Mouse (Mus musculus) gastrocnemius, postnatal 14 days (tissue): ENCODE measurements around the gene Ankrd7. TPM values are rescaled to one million over a fixed set of nuclear protein-coding genes. Genes with fewer than 3 reads are reported as not detected.
"Not testable (repeated sequence)": the region's sequence is repeated elsewhere in the genome, so short reads cannot be mapped to it uniquely, and the experiment has no call there.

Source experiments
- DNase-seq: peaks from one replicate; pipeline ENCODE4 v3.0.0; 2021; ENCODE audit warnings: mixed read lengths
- intact Hi-C: fragments of 180-260 bp; cut with DNase I; formaldehyde crosslinking; loops from one replicate; pipeline ENCODE4 v1.15.1; 2025; ENCODE audit warnings: low total_unique reads
- long read RNA-seq, 2 experiments: library from polyadenylated mRNA; stranded (forward); transcript quantifications; one replicate each; pipeline ENCODE4 v2.0.0; 2021
- total RNA-seq, 2 experiments: library from RNA; stranded (reverse); gene quantifications; 2 replicates each; pipeline ENCODE4 v1.2.3; 2021

Ankrd7 gene
- total RNA-seq = not detected
- long read RNA-seq, experiment 1 = 0 reads
- long read RNA-seq, experiment 2 = 0 reads

- intact Hi-C loops = no loop called here
- DNase-seq = no peak
These were observed at the start of gene Ankrd7 for GRCm38 (mm10) chr6:18866018-18866417. TSS of gene Ankrd7 (plus strand) at chr6:18866318.

GRCm38 (mm10) chr6:18819343-18819742, 46.8 kb upstream of the Ankrd7 start:
- intact Hi-C loops = no loop called here
- peak; percentile 23 for DNase-seq

GRCm38 (mm10) chr6:18820246-18820645, 45.9 kb upstream of the Ankrd7 start:
- intact Hi-C loops = loop anchor here (5.0 kb wide), 1 partner anchor 418 kb away; no protein-coding TSS in a partner anchor
- no peak for DNase-seq

DNA sequence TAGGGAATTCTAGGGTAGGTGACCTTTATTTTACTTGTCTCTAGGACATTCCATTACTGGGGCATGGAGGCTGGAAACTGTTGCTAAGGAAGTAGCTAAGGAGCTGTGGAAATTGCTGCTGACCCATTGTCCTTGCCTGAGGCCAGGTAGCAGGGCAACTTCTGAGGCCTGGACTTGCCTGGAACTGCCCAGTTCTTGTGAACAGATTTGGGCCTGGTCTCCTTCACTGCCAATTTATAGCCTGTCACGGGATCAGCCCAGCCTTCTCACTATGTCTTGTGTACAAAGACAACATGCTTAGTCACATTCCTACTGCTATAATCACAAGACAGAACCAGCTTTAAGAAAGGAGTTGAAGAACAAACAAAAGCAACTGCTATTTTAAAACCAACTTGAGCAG, 43.3 kb upstream of the Ankrd7 start:
- intact Hi-C loops = loop anchor here (5.0 kb wide), 1 partner anchor 421 kb away; no protein-coding TSS in a partner anchor
- no peak for DNase-seq

DNA sequence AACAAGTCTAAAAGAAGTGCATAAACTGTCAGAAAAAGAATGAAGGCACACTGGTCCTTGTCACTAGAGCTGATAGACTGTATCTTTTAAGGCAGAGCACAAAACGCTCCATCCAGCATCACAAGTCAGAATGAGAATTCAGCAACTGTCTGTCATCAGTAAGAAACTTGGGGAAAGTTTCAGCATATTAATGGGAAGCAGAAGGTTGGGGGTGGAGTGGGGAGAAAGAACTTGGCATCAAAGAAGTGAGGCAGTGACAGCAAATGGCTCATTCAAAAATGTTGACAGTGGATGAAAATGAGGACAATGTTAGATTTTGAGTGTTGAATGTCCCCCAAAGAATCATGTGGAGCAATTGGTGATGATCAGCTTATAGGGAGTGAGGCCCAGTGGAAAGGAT, 33.2 kb upstream of the Ankrd7 start:
- intact Hi-C loops = no loop called here
- DNase-seq = no peak

DNA sequence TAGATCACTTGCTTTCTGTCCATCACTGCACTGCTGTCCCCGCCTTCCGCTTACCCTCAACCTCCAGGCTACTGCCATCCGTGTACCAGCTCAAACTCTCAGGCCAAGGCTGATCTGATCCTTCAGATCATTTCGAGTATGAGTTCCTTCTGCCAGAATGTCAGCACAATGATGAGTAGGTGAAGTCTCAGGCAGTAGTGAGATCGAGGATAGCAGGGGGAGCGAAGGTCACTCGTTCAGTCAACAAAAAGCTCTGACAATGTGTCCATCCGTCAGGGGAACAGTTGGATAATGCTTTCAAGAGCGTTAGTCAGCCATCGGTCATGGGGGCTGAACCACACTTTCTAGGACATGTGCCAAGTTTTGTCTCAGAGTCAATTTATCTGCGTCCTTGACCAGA, 21.6 kb upstream of the Ankrd7 start:
- DNase-seq, intact Hi-C loops: not testable (repeated sequence)

- intact Hi-C loops, DNase-seq: not testable (repeated sequence)
These were observed 20.5 kb upstream of the Ankrd7 start for GRCm38 (mm10) chr6:18845571-18845970.

DNA sequence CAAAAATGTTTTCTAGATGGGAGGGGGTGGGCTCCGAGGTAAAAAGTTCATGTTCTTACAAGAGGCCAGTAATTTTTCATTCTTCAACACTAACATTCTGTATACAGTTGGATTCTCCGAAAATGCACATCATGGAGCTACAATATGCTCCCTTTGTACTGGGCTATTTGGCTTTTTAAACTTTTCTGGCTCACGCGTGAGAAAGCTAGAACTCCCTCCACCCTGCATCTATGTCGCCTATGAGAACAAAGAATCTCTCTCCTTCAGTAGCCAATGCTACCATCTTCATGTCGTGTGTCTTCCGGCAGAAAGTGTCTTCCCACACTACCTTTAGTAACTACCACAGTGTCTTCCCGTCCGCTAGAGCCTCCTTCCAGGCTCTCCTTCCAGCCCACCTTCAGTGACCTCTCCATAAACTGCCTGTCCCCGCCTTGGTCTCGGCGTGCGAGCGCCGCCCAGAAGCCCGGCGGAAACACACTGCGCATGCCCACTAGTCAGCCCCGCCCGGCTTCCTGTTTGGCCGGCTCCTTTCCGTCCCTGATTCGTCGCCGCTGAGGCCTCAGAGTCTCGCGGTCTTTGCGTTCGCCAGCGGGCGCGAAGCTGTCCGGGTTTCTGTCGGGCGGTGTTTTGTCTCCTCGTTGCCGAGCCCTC, 17.9 kb upstream of the Ankrd7 start, which contains the start of gene Lsm8:
Lsm8 (plus strand) TSS at position 529 of the 651 bp plus-strand sequence.
- DNase-seq = peak; percentile 98
- intact Hi-C loops = no loop called here

DNA sequence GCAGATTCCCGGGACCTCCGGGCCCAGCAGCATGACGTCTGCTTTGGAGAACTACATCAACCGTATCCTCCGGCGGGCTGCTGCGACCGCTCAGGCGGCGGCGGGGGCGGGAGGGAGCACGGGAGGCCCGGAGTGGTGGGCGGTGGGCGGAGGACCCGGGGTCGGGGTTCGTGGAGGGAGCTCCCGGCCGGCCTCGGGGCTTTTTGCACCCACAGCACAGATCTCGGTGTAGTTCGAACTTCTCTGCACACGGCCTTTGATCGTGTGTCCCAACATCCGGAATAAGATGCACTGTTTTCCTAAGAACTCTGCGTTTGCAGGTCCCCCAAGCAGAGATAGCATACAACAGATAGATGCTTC, 17.4 kb upstream of the Ankrd7 start:
- DNase-seq = no peak
- intact Hi-C loops = no loop called here

DNA sequence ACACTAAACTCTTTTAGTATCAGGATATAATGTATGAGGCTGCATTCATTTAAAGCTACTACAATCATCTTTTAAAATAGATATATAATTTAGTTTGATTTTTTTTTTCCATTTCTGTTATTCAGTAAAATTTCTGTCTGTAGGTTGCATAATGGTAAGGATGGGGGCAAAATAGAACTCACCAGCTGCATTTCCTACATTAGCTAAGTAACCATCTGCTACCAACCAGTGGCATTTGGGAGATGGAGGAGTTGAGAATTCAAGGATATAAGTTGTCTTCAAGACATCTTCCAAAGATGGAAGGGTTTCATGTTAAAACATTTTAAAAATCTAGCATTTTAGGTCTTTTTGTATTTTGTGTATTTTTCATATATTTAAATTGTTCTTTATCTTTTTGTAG, 10.8 kb upstream of the Ankrd7 start:
- intact Hi-C loops = no loop called here
- no peak for DNase-seq

DNA sequence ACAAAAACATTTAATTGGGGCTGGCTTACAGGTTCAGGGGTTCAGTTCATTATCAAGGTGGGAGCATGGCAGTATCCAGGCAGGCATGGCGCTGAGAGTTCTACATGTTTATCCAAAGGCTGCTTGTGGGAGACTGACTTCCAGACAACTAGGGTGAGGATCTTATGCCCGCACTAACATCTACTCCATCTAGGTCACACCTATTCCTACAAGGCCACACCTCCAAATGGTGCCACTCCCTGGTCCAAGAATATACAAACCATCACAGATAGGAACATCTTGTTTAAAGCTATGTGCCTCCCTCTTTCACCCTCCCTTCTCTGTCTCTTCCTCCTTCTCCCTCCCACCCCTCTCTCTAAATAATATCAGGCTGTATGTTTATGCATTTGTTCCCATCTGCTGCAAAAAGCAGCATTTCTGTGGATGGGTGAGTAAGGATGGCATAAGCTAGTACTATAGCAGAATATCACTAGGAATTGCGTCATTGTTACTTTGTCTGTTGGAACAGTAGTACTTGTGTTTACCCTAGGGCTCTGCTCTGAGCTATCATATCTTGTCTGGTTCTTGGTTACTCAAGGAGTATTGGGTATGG, 9.5 kb upstream of the Ankrd7 start:
- DNase-seq = no peak
- intact Hi-C loops = no loop called here

- intact Hi-C loops = no loop called here
- DNase-seq = no peak
These were observed 22.9 kb downstream of the Ankrd7 start for GRCm38 (mm10) chr6:18889030-18889429.

DNA sequence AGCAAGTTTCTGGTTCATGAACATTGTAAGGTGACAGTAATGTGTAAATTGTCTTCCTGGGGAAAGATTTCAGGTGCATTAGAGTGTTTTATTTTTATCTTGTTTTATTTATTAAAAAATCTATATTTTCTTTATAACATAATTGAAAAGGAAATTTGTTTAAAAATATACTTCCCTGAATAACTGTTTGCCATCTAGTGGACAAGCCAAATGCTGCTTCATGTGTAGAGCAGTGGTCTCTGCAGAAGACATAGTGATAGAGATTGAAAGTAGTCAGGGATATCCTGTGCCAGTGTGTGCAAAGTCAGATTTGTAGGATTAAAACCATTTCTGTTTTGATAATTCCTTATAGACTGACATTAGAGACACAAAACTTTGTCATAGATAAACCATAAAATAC, 28.0 kb downstream of the Ankrd7 start:
- no peak for DNase-seq
- intact Hi-C loops = no loop called here

DNA sequence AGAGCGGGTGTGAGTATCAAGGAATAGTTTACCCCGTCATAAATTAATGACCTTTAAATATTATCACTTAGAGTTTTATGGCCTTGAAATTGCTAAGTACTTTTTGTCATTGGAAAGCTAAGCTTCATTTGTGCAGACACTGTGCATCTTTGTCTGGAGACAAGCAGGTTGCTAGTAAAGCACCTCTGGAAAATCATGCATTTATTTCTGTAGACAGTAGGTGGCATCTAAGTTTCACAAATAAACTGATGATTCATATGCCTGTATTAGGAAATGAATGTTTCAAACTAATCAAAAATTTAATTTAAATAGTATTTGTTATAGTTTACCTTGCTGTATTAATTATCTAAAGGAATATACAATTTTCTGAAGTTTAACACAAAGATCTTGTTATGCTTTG, 41.1 kb downstream of the Ankrd7 start:
- intact Hi-C loops = no loop called here

DNA sequence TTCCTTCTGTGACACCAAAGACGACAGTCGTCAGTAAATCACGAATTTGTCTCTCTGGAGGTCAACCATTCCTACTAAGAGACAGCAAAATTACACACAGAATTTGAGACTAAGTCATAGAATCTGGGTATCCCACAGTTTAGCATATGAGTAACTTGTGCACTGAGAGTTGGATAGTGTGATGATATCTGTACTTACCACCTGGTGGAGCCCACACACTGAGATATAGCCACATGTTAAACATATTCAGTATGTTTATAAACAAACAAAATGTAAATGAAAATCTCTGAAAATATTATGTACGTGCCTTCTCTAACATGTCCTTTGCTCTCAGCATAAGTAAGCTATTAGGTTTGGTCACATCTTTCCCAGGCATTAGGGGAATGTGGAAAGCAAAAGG, 47.1 kb downstream of the Ankrd7 start:
- intact Hi-C loops = no loop called here
- DNase-seq = no peak

More for the DNA sequence above, 41.1 kb downstream of the Ankrd7 start:
- no peak for DNase-seq

DNA sequence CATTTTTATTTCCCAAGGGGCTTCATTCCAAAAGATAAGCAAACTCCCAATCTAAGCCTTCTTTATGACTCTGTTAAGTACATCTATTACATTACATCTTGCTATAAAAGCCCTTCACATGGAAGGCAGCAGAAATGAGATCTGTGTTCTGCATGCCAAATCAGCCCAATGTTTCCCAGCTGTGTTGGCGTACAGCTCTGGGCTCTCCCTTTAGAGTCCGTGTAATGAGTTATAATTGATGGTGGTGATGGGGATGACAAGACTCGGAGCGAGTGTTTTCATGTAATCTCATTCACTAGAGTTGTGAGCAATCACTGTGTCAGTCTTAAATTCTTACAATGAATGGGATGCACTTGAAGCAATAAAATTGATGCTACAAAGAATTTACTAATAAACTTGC, 49.9 kb downstream of the Ankrd7 start:
- DNase-seq = peak; percentile 6
- intact Hi-C loops = no loop called here

DNA sequence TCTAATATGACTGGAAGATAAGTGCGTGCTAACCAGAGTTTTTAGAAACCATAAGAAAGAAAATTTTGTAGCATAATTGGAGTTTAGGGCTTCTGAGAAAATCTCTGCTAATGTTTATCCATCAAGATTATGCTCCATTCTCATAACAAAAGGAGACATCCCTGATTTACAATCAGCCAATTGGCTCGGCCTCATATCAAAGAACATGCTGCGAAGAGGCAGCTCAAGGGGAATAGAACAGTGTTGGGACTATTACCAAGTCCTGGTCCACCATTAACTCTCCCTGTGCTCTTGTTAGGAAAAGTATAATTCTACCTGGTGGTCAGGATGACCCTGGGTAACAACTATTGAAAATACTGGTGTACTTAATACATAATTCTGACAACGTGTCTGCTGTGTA, 50.4 kb downstream of the Ankrd7 start:
- intact Hi-C loops = no loop called here
- no peak for DNase-seq
